Mouse (Mus musculus): ENCODE data around the gene Gm36864. TPM values are rescaled to one million over a fixed set of nuclear protein-coding genes. Genes with fewer than 3 reads are reported as not detected.
"Not testable (repeated sequence)": the region's sequence is repeated elsewhere in the genome, so short reads cannot be mapped to it uniquely, and the experiment has no call there.

Gene Gm36864
- polyA plus RNA-seq, 1 experiment from 2014 or later = not detected

GRCm38 (mm10) chr7:44222335-44222734 is 13.6 kb upstream of the Gm36864 start:
- not testable (repeated sequence) for H3K9me3 ChIP-seq (replicated peaks; ENCODE audit: control insufficient read depth, low read length, poor library complexity, severe bottlenecking); H3K4me1 ChIP-seq (ENCODE audit: control insufficient read depth, insufficient read depth, low read length); H3K36me3 ChIP-seq (ENCODE audit: control insufficient read depth, insufficient read depth, low read length); H3K27ac ChIP-seq (ENCODE audit: low read length); H3K27me3 ChIP-seq (ENCODE audit: control insufficient read depth, insufficient read depth, low read depth, low read length); ATAC-seq; H3K9ac ChIP-seq (ENCODE audit: low read depth, low read length); H3K4me3 ChIP-seq (ENCODE audit: low read depth, low read length); H3K4me2 ChIP-seq (ENCODE audit: low read length)
- 78% methylated on average over 6 of the region's 6 CpGs for WGBS

- Histone ChIP-seq H3K9ac (ENCODE audit: low read depth, low read length) (no peak within 1 kb of the TSS), H3K36me3 (ENCODE audit: control insufficient read depth, insufficient read depth, low read length) (no peaks in the 10 kb centered on the region), H3K27ac (ENCODE audit: low read length) (no peak within 1 kb of the TSS), H3K27me3 (ENCODE audit: control insufficient read depth, insufficient read depth, low read depth, low read length) (no peaks in the 10 kb centered on the region), H3K9me3 (replicated peaks; ENCODE audit: control insufficient read depth, low read length, poor library complexity, severe bottlenecking) (no peaks in the 10 kb centered on the region), H3K4me3 (ENCODE audit: low read depth, low read length) (no peak within 1 kb of the TSS), H3K4me1 (ENCODE audit: control insufficient read depth, insufficient read depth, low read length) (no peaks in the 10 kb centered on the region), H3K4me2 (ENCODE audit: low read length) (no peak within 1 kb of the TSS)
- 50% methylated on average over 1 of the region's 1 CpGs for WGBS
- ATAC-seq = no peak
These were observed 10.9 kb upstream of the Gm36864 start, which contains the start of gene Klk1 for GRCm38 (mm10) chr7:44225076-44225475. Gene Klk1, plus strand, starts transcription at chr7:44225360.

GRCm38 (mm10) chr7:44239913-44240312 is 3.9 kb downstream of the Gm36864 start:
- Histone ChIP-seq H3K27me3 (ENCODE audit: control insufficient read depth, insufficient read depth, low read depth, low read length) (no peaks in the 10 kb centered on the region), H3K9me3 (replicated peaks; ENCODE audit: control insufficient read depth, low read length, poor library complexity, severe bottlenecking) (no peaks in the 10 kb centered on the region), H3K4me1 (ENCODE audit: control insufficient read depth, insufficient read depth, low read length) (no peaks in the 10 kb centered on the region), H3K36me3 (ENCODE audit: control insufficient read depth, insufficient read depth, low read length) (no peaks in the 10 kb centered on the region), H3K4me2 (ENCODE audit: low read length) (no peak overlapping the region), H3K4me3 (ENCODE audit: low read depth, low read length) (no peak overlapping the region), H3K27ac (ENCODE audit: low read length) (no peak overlapping the region), H3K9ac (ENCODE audit: low read depth, low read length) (no peak overlapping the region)
- 50% methylated on average over 2 of the region's 2 CpGs for WGBS
- no peak for ATAC-seq

DNA sequence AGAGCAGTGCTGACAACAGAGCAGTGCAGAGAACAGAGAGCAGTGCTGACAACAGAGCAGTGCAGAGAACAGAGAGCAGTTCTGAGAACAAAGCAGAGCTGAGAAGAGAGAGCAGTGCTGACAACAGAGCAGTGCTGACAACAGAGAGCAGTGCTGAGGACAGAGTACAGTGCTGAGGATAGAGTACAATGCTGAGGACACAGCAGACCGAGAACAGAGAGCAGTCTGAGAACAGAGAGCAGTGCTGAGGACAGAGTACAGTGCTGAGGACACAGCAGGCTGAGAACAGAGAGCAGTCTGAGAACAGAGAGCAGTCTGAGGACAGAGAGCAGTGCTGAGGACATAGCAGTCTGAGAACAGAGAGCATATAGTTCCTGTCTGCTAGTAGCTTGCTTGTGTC is 4.7 kb downstream of the Gm36864 start:
- H3K9me3 ChIP-seq (replicated peaks; ENCODE audit: control insufficient read depth, low read length, poor library complexity, severe bottlenecking) = no peaks in the 10 kb centered on the region
- H3K9ac ChIP-seq (ENCODE audit: low read depth, low read length) = no peak overlapping the region
- H3K4me3 ChIP-seq (ENCODE audit: low read depth, low read length) = no peak overlapping the region
- WGBS = 74% methylated on average over 1 of the region's 1 CpGs
- no peak overlapping the region for H3K27ac ChIP-seq (ENCODE audit: low read length)
- no peaks in the 10 kb centered on the region for H3K27me3 ChIP-seq (ENCODE audit: control insufficient read depth, insufficient read depth, low read depth, low read length)
- H3K4me2 ChIP-seq (ENCODE audit: low read length) = no peak overlapping the region
- no peaks in the 10 kb centered on the region for H3K36me3 ChIP-seq (ENCODE audit: control insufficient read depth, insufficient read depth, low read length)
- H3K4me1 ChIP-seq (ENCODE audit: control insufficient read depth, insufficient read depth, low read length) = peaks cover 5% of the 10 kb centered on the region
- no peak for ATAC-seq

- H3K9ac ChIP-seq (ENCODE audit: low read depth, low read length) = no peak overlapping the region
- 73% methylated on average over 2 of the region's 2 CpGs for WGBS
- H3K36me3 ChIP-seq (ENCODE audit: control insufficient read depth, insufficient read depth, low read length) = no peaks in the 10 kb centered on the region
- peaks cover 7% of the 10 kb centered on the region for H3K4me1 ChIP-seq (ENCODE audit: control insufficient read depth, insufficient read depth, low read length)
- H3K4me2 ChIP-seq (ENCODE audit: low read length) = no peak overlapping the region
- H3K27me3 ChIP-seq (ENCODE audit: control insufficient read depth, insufficient read depth, low read depth, low read length) = no peaks in the 10 kb centered on the region
- no peak overlapping the region for H3K27ac ChIP-seq (ENCODE audit: low read length)
- no peaks in the 10 kb centered on the region for H3K9me3 ChIP-seq (replicated peaks; ENCODE audit: control insufficient read depth, low read length, poor library complexity, severe bottlenecking)
- no peak overlapping the region for H3K4me3 ChIP-seq (ENCODE audit: low read depth, low read length)
- ATAC-seq = no peak
These were observed 5.2 kb downstream of the Gm36864 start for GRCm38 (mm10) chr7:44241163-44241562.

DNA sequence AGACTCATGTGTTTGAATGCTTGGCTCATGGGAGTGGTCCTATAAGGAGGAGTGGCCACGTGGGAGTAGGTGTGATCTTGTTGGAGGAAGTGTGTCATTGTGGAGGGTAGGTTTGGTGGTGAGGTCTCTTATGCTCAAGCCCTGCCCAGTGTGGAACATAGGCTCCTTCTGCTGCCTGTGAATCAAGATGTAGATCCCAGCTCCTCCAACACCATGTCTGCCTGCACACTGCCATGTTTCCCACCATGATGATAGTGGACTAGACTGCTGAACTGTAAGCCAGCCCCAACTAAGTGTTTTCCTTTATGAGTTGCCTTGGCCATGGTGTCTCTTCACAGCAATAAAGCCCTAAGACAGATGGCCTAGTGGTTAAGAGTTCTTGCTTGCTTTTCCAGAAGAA is 8.1 kb downstream of the Gm36864 start:
- Histone ChIP-seq H3K4me1 (ENCODE audit: control insufficient read depth, insufficient read depth, low read length) (peaks cover 16% of the 10 kb centered on the region), H3K9me3 (replicated peaks; ENCODE audit: control insufficient read depth, low read length, poor library complexity, severe bottlenecking) (no peaks in the 10 kb centered on the region), H3K27ac (ENCODE audit: low read length) (no peak overlapping the region), H3K4me2 (ENCODE audit: low read length) (no peak overlapping the region), H3K4me3 (ENCODE audit: low read depth, low read length) (no peak overlapping the region), H3K9ac (ENCODE audit: low read depth, low read length) (no peak overlapping the region), H3K36me3 (ENCODE audit: control insufficient read depth, insufficient read depth, low read length) (no peaks in the 10 kb centered on the region), H3K27me3 (ENCODE audit: control insufficient read depth, insufficient read depth, low read depth, low read length) (no peaks in the 10 kb centered on the region)
- WGBS = 59% methylated on average over 1 of the region's 1 CpGs
- no peak for ATAC-seq

DNA sequence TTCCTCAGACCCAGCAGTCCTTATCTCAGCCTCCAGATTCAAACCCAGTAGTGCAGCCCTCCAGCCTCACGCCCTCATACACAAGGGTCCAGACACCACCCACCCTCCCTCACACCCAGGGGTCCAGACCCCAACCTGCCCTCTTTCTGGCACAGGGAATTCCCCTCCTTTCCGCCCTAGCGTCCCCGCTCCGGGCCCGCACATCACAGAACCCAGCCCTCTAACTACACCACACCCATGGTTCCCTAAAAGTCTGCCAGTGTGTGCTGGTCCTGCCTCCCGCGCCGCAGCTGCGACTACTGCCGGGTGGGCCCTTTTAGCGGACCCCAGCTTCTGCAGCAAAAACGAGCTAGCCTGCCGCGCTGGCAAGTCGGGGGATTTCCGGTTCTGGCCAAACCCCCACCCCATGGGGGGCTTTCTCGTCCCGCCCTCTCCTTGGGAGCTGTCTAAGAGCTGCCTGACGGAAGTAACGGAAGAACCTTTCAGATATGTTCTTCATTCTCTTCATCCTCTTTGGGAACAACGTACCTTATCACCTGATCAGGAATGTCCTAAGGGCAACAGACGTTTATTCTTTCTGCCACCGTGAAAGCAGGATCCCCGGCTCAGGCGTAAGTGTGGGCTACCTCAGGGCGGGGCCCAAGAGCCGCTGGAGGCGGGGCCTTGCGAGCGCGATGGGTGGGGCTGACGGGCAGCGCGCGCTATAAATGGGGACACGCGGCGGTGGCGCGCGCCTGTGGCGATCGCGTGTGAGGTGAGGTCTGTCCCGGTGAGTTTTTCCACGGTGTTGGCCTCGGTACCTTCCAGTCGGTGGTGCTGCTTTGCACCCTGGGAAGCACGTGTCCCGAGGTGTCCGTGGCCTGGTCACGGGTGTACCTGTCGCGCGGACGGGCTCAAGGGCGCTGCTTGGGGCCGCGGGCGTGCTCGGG is 10.3 kb downstream of the Gm36864 start, which contains the start of the genes 1700028J19Rik and 2410002F23Rik:
1700028J19Rik (minus strand) TSS at position 641 of the 929 bp plus-strand sequence.
2410002F23Rik (plus strand) TSS at position 668 of the 929 bp plus-strand sequence.
- no peaks in the 10 kb centered on the region for H3K27me3 ChIP-seq (ENCODE audit: control insufficient read depth, insufficient read depth, low read depth, low read length)
- H3K9me3 ChIP-seq (replicated peaks; ENCODE audit: control insufficient read depth, low read length, poor library complexity, severe bottlenecking) = no peaks in the 10 kb centered on the region
- peaks cover 16% of the 10 kb centered on the region for H3K4me1 ChIP-seq (ENCODE audit: control insufficient read depth, insufficient read depth, low read length)
- peaks cover 6% of the 10 kb centered on the region for H3K36me3 ChIP-seq (ENCODE audit: control insufficient read depth, insufficient read depth, low read length)
- ATAC-seq = peak; percentile 86
- WGBS = under 1% methylated on average over 62 of the region's 62 CpGs
- H3K4me2 ChIP-seq (ENCODE audit: low read length) = peak within 1 kb of the TSS; percentile 80
- peak within 1 kb of the TSS; percentile 96 for H3K9ac ChIP-seq (ENCODE audit: low read depth, low read length)
- peak within 1 kb of the TSS; percentile 87 for H3K4me3 ChIP-seq (ENCODE audit: low read depth, low read length)
- H3K27ac ChIP-seq (ENCODE audit: low read length) = peak within 1 kb of the TSS; percentile 98

- Histone ChIP-seq H3K9ac (ENCODE audit: low read depth, low read length) (peak overlapping the region; percentile 96), H3K4me1 (ENCODE audit: control insufficient read depth, insufficient read depth, low read length) (peaks cover 16% of the 10 kb centered on the region), H3K4me2 (ENCODE audit: low read length) (peak overlapping the region; percentile 77), H3K27ac (ENCODE audit: low read length) (peak overlapping the region; percentile 98), H3K27me3 (ENCODE audit: control insufficient read depth, insufficient read depth, low read depth, low read length) (no peaks in the 10 kb centered on the region), H3K9me3 (replicated peaks; ENCODE audit: control insufficient read depth, low read length, poor library complexity, severe bottlenecking) (no peaks in the 10 kb centered on the region), H3K4me3 (ENCODE audit: low read depth, low read length) (peak overlapping the region; percentile 87), H3K36me3 (ENCODE audit: control insufficient read depth, insufficient read depth, low read length) (peaks cover 6% of the 10 kb centered on the region)
- under 1% methylated on average over 23 of the region's 23 CpGs for WGBS
- ATAC-seq = peak; percentile 41
These were observed 11.1 kb downstream of the Gm36864 start for GRCm38 (mm10) chr7:44246984-44247470.

GRCm38 (mm10) chr7:44247971-44248370 is 12.0 kb downstream of the Gm36864 start:
- H3K27me3 ChIP-seq (ENCODE audit: control insufficient read depth, insufficient read depth, low read depth, low read length) = no peaks in the 10 kb centered on the region
- no peak for ATAC-seq
- no peaks in the 10 kb centered on the region for H3K9me3 ChIP-seq (replicated peaks; ENCODE audit: control insufficient read depth, low read length, poor library complexity, severe bottlenecking)
- H3K4me2 ChIP-seq (ENCODE audit: low read length) = peak overlapping the region; percentile 77
- peak overlapping the region; percentile 87 for H3K4me3 ChIP-seq (ENCODE audit: low read depth, low read length)
- peaks cover 16% of the 10 kb centered on the region for H3K4me1 ChIP-seq (ENCODE audit: control insufficient read depth, insufficient read depth, low read length)
- peak overlapping the region; percentile 96; the same call in 1 of the 2 replicates for H3K9ac ChIP-seq (ENCODE audit: low read depth, low read length)
- H3K27ac ChIP-seq (ENCODE audit: low read length) = no peak overlapping the region
- H3K36me3 ChIP-seq (ENCODE audit: control insufficient read depth, insufficient read depth, low read length) = peaks cover 10% of the 10 kb centered on the region
- WGBS = 95% methylated on average over 2 of the region's 2 CpGs

All from midbrain, embryonic 16.5 days (tissue).